Mouse (Mus musculus) hindlimb bud, embryonic 11.5 days (tissue): ENCODE measurements around the gene Bcl2a1d.
"Not testable (repeated sequence)": the region's sequence is repeated elsewhere in the genome, so short reads cannot be mapped to it uniquely, and the experiment has no call there.

ENCODE experiments used
- DNase-seq: peaks from one replicate; pipeline ENCODE4 v3.0.0-alpha.2; 2012; ENCODE audit warnings: low read depth, low spot score; ENCODE audit errors: extremely low spot score

Bcl2a1d gene

DNA sequence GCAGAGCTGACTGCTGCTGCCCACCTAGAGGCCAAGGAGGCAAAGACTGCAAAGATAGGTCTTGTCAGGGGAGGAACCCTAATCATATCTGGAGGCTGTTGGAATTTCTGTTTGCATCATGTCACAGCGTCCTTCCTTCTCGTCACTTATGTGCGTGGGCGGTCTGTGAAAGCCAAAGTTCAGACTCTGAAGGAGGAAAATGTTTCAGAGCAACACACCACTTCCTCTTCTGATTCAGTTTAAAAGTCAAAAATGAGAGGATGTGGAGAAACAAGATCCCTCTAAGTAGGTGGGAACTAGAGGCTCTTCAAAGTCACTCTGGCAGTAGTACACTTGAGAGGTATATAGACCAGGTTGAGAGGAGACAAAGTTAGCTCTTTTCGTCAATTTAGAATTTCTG is at the start of gene Bcl2a1d:
Gene Bcl2a1d, minus strand, starts transcription at position 187 of the 400 bp plus-strand sequence.
- DNase-seq: not testable (repeated sequence)

DNA sequence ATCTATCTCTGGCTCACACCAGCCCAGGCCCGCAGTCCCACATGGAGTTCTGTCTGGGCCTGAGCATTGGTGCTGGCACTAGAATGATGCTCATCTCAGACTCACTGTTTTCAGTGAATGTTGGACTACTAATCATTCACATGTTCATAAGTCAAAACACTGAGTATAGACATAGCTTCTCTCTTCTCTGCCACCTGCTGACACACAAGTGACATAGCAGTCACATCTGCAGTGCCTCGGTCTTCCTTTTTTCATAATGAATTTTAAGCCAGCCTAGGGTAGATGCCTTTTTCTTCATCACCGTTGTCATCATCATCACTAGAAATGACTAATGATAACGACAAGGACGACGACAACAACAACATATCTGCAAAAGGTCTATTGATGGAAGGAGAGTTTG is 38.5 kb upstream of the Bcl2a1d start:
- not testable (repeated sequence) for DNase-seq

- DNase-seq: not testable (repeated sequence)
Observed at GRCm38 (mm10) chr9:88769470-88769869, 37.8 kb upstream of the Bcl2a1d start.

DNA sequence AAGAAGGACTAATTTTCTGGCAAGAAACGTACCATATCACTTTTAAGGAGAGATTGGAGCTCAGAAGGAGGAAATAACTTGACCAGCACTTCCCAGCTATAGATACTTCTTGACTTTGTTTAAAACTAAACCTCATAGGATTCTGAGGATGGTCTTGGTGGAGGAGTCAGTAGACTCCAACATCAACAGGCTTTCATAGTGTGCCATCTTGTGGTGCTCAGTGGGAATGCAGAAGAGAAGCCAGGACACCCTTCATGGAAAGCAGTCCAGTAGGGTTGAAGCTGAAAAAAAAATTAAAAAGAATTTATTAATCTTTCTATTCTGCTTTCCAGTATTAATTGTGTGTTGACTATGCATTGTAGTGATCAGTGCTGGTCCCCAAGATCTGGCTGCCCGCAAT is 15.0 kb upstream of the Bcl2a1d start:
- DNase-seq: not testable (repeated sequence)

- DNase-seq: not testable (repeated sequence)
Observed at GRCm38 (mm10) chr9:88746046-88746445, 14.3 kb upstream of the Bcl2a1d start.

GRCm38 (mm10) chr9:88735289-88735688 is 3.6 kb upstream of the Bcl2a1d start:
- DNase-seq: not testable (repeated sequence)

DNA sequence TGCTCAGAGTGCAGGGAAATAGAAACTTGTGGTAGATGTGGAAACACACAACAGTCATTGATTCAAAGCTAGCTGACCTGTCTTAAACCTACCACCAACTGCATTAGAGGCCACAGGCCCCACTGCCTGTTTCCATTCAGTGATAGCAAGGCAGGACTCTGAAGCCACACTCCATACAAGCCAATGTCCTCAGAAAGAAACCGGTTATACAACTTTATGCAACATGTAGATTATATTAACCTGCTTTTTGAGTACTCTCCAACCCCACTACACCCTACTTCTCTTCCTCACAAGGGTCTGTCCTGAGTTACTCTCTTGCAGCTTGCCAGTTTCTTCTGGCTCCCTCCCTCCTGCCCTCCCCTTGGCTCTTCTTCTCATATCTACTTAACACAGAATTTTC is 1.5 kb upstream of the Bcl2a1d start:
- not testable (repeated sequence) for DNase-seq

GRCm38 (mm10) chr9:88732334-88732733 is 620 bp upstream of the Bcl2a1d start:
- not testable (repeated sequence) for DNase-seq

- not testable (repeated sequence) for DNase-seq
Observed at GRCm38 (mm10) chr9:88728311-88728710, 3.4 kb downstream of the Bcl2a1d start.

DNA sequence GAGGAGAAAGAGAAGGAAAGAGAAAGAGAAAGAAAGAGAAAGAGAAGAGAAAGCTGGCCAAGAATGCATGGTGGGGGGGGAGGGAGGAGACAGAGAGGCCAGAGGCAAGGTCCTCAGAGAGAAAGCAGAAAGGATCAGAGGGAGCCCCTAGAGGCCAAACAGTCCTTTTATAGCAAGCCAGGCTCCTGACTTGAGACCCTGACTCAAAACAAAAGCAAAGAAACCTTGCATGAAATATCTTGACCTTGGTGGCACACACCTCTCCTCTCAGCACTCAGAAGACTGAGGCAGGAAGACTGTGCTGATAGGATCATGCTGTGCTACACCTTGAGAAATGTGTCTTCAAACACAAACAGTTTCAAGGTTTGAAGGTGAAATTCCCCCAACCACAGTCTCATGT is 10.1 kb downstream of the Bcl2a1d start:
- not testable (repeated sequence) for DNase-seq

DNA sequence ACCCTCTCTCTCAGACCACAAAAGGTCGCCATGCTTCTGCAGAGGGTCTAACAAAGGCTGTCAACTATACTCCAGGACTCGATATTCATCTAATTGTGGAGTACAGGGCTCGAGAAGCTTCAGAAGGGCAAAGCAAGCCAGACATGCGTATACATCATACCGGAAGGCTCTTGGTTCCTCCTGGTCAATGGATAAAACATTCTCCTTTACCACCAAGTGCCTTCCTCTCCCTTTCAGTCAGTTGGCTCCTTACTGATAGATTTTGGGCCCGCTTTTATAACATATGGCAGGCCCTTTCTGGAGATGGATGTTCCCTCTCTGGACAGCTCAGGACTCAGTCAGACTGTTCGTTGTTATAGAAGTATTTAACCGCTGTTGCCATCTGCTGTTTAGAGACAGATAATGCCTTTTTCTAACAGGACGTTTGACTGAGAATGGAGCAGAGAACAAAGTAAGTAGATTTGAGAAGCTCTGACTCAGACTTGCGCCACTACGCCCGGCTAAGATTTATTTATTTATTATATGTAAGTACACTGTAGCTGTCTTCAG is 11.7 kb downstream of the Bcl2a1d start, which contains the start of gene Mthfsl:
Gene Mthfsl, minus strand, starts transcription at position 308 of the 549 bp plus-strand sequence.
- not testable (repeated sequence) for DNase-seq

GRCm38 (mm10) chr9:88719073-88719921 is 12.4 kb downstream of the Bcl2a1d start:
- DNase-seq: not testable (repeated sequence)

- DNase-seq: not testable (repeated sequence)
Observed at GRCm38 (mm10) chr9:88718593-88718992, 13.1 kb downstream of the Bcl2a1d start.

- not testable (repeated sequence) for DNase-seq
Observed at GRCm38 (mm10) chr9:88718140-88718539, 13.6 kb downstream of the Bcl2a1d start.

DNA sequence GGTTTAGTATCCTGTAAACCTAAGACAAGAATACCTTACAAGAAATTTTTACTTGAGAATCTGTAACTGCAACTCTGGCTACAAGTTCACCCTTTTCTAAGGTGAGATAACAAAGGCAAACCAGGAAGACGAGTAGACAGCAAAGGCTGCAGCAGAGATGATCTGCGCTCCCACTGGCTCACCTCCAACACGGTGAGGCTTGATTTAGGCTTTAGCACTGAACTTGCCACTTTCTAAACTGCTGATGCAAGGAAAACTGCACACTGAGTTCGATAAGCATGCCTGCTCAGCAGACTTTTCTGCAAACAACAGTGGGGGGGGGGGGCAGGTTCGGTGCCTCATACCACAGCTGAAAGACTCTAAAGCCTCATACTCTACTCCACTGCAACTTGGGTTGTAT is 17.2 kb downstream of the Bcl2a1d start:
- not testable (repeated sequence) for DNase-seq

DNA sequence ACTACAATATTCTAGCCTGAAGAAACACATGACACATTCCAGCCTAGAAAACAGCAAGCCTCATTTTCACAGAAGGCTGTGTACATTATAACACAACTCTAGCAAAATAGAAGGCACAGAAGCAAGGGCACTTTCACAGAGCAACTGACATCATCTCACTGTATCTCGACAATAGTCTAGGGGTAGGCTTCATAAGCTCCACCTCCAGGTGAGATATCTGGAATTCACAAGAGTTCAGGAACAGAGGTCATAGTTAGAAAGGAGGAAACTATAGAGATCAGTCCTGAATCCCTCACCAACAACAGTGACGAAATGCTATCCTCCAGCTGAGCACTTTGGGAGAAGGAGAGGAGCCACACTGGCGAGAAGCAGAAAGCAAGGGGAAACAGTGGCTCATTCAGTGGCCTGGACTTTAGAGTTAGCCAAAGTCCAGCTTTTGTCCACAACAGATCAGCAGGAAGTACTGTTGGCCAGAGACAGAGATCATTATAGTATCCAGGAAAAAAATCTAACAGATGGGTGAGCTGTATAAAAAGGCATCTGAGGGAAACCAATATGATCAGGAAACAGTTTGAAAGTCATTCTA is 19.5 kb downstream of the Bcl2a1d start:
- not testable (repeated sequence) for DNase-seq

- not testable (repeated sequence) for DNase-seq
Observed at GRCm38 (mm10) chr9:88710910-88711438, 20.7 kb downstream of the Bcl2a1d start.

DNA sequence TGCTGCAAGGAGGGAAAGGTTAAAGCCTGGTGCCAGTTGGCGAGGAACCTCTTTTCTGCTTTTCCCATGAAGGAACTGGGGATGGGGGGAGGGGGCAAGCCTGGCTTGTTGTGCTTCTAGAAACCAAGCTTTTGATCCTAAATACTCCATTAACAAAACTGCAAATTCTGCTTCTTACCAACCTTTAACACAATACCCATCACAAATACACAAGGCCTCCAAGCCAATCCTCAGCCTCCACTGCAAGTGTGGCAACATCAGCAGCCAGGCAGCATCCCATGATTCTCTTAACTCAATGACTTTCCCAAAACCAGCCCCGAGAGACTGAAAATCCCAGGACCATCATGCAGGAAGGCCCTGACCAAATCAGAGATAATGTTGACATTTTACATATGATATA is 21.3 kb downstream of the Bcl2a1d start:
- DNase-seq: not testable (repeated sequence)

DNA sequence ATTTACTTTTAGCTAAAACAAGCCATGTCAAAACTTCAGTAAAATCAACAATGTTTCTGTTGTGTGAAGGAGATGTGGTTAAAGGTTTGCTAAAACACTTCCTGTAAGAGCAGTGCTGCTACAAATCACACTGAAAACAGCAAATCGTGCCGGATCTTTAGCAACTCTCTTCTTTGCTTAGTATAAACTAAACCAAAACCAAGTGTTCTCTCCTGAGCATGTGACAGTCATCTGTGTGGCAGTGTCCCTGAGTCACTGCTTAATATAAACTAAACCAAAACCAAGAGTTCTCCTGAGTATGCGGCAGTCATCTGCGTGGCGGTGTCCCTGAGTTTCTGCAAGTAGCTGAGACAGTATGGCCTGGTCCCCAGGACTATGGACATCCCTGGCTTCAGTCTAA is 21.9 kb downstream of the Bcl2a1d start:
- not testable (repeated sequence) for DNase-seq

DNA sequence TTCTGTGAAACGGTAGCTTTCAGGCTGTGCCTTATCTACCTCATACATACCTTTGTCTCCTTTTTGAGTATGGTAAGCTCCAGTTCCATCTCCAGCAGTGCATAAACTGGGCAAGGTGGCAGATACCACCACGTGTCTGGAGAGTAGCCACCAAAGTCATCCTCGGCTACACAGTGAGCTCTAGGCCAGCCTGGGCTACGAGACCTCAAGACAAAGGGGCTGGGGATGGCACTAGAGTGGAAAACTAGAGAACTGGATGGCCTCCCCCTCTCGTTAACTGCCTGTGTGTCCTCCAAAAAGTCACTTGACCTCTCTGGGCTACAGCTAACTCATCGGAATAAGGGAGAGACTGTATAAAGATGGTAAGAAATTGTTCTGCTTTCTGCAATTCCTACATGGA is 22.4 kb downstream of the Bcl2a1d start:
- DNase-seq: no peak

DNA sequence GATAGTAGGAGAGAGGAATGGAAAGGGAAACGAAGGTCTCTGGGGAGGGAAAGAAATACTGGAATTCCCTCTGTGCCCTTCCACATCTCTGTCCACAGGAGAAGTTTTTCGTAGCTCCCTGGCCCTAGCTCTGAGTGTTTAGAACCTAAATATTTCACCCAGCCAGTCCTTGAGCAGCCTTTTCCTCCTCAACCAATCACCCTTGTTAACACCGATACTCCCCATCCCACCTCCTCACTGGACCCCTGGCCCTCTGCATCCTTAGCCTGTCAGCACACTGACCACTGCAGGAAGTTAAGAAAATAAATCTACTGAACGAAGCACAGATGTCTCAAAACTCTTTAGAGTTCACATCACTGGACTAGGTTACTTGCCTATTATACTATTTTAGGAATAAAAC is 25.0 kb downstream of the Bcl2a1d start:
- DNase-seq: no peak
